9 mouse cellular contexts compared by ENCODE assay signal in genomic region chr12:71197671-71198070, GRCm38 (mm10).
DNase-seq lines count a peak whose midpoint lies in the region; ATAC-seq and TF ChIP-seq lines count a peak whose summit lies in the region.
"Had no signal": no experiment of that assay in that cellular context is flagged by ENCODE, and none has a peak within 500 bp of the region (broad histone marks: within the 10 kb centered on the region; RNA-seq: fewer than 3 reads in every experiment).

No protein-coding gene starts in this region.

- H3K4me2 ChIP-seq in liver, embryonic 12.5 days = no peak overlapping the region
- H3K4me2 ChIP-seq in forebrain, embryonic 12.5 days = no peak overlapping the region

- peaks cover 30% of the 10 kb centered on the region for H3K36me3 ChIP-seq in liver, adult 2 months (ENCODE audit: control insufficient read depth, insufficient read depth, low read length)
- peaks cover 47% of the 10 kb centered on the region for H3K36me3 ChIP-seq in liver, embryonic 12.5 days
- H3K36me3 ChIP-seq in forebrain, embryonic 12.5 days (replicated peaks) = peaks cover 46% of the 10 kb centered on the region

- WGBS in liver, adult 2 months = 77% methylated on average over 3 of the region's 3 CpGs
- WGBS in liver, embryonic 12.5 days (ENCODE audit: insufficient replicate concordance) = 72% methylated on average over 3 of the region's 3 CpGs
- WGBS in forebrain, embryonic 12.5 days = 77% methylated on average over 3 of the region's 3 CpGs

- peak; percentile 40 for TF ChIP-seq CTCF in liver, adult 2 months (IDR thresholded peaks at IDR 0.05; ENCODE audit: low read depth, low read length)
- TF ChIP-seq CTCF in left cerebral cortex, adult 2 months (IDR thresholded peaks at IDR 0.05) = peak; percentile 77

- H3K79me2 ChIP-seq in liver, adult 2 months (ENCODE audit: control insufficient read depth, insufficient read depth, low read length) = no peaks in the 10 kb centered on the region; the same call in 1 of the 2 replicates

- H3K4me3 ChIP-seq in liver, adult 2 months (ENCODE audit: insufficient read depth, low read depth, low read length) = no peak overlapping the region
- no peak overlapping the region for H3K4me3 ChIP-seq in liver, embryonic 12.5 days
- H3K4me3 ChIP-seq in left cerebral cortex, adult 2 months = no peak overlapping the region
- H3K4me3 ChIP-seq in forebrain, embryonic 12.5 days (replicated peaks) = no peak overlapping the region

- H3K9ac ChIP-seq in liver, adult 2 months (ENCODE audit: low read depth, low read length) = no peak overlapping the region
- no peak overlapping the region for H3K9ac ChIP-seq in liver, embryonic 12.5 days
- no peak overlapping the region for H3K9ac ChIP-seq in forebrain, embryonic 12.5 days

- H3K9me3 ChIP-seq in liver, embryonic 12.5 days (replicated peaks) = no peaks in the 10 kb centered on the region
- no peaks in the 10 kb centered on the region for H3K9me3 ChIP-seq in forebrain, embryonic 12.5 days

- no peak for TF ChIP-seq POLR2A in liver, adult 2 months (IDR thresholded peaks at IDR 0.05; ENCODE audit: extremely low read depth, insufficient read depth, low read length)

- no peak overlapping the region for H3K27ac ChIP-seq in liver, adult 2 months (replicated peaks; ENCODE audit: insufficient read depth, low read depth, low read length)
- no peak overlapping the region for H3K27ac ChIP-seq in liver, embryonic 12.5 days
- H3K27ac ChIP-seq in left cerebral cortex, adult 2 months = no peak overlapping the region
- no peak overlapping the region for H3K27ac ChIP-seq in forebrain, embryonic 12.5 days

- H3K4me1 ChIP-seq in liver, adult 2 months (ENCODE audit: control insufficient read depth, insufficient read depth, low read length) = no peaks in the 10 kb centered on the region
- no peaks in the 10 kb centered on the region for H3K4me1 ChIP-seq in liver, embryonic 12.5 days
- no peaks in the 10 kb centered on the region for H3K4me1 ChIP-seq in forebrain, embryonic 12.5 days

- ATAC-seq in liver, embryonic 12.5 days = no peak
- no peak for ATAC-seq in forebrain, embryonic 12.5 days (ENCODE audit: low FRiP score)

- H3K27me3 ChIP-seq in liver, adult 2 months (ENCODE audit: control insufficient read depth, insufficient read depth, low read length) = no peaks in the 10 kb centered on the region
- no peaks in the 10 kb centered on the region for H3K27me3 ChIP-seq in liver, embryonic 12.5 days (replicated peaks)
- no peaks in the 10 kb centered on the region for H3K27me3 ChIP-seq in forebrain, embryonic 12.5 days

- intact Hi-C loops in left cerebral cortex, adult 2 months (cut with DNase I) = loop anchor here (1.0 to 5.0 kb wide), 4 partner anchors 115 to 850 kb away; no protein-coding TSS in a partner anchor

- peak; percentile 9 to 24 for DNase-seq in frontal cortex, postnatal 36 days (ENCODE audit: low spot score in 2 of 2)
- no peak for DNase-seq in frontal cortex, postnatal 10 days (ENCODE audit: low spot score in 2 of 2)
- DNase-seq in liver, adult 2 months (ENCODE audit: extremely low read depth, low read depth, low spot score) = peak; percentile 15
- peak; percentile 78 for DNase-seq in brain, adult 2 months (ENCODE audit: low read depth, low spot score)
- DNase-seq in left cerebral cortex, adult 2 months (ENCODE audit: extremely low spot score in 1 of 2, low spot score in 2 of 2) = no peak
- no peak for DNase-seq in adrenal gland, adult 8-10 months
- DNase-seq: lung, postnatal 4 days had no signal

Comparison
In these comparisons a context has a peak if more than half of its experiments do, and no peak if none do; other contexts are left out.
1. DNase-seq: peak in frontal cortex, postnatal 36 days (2 of 2), liver, adult 2 months (single experiment) and brain, adult 2 months (single experiment); none in frontal cortex, postnatal 10 days (0 of 2), left cerebral cortex, adult 2 months (0 of 2) and adrenal gland, adult 8-10 months (single experiment).